Mouse (Mus musculus): Measurements from ENCODE around the gene Atp6v0c.

DNA sequence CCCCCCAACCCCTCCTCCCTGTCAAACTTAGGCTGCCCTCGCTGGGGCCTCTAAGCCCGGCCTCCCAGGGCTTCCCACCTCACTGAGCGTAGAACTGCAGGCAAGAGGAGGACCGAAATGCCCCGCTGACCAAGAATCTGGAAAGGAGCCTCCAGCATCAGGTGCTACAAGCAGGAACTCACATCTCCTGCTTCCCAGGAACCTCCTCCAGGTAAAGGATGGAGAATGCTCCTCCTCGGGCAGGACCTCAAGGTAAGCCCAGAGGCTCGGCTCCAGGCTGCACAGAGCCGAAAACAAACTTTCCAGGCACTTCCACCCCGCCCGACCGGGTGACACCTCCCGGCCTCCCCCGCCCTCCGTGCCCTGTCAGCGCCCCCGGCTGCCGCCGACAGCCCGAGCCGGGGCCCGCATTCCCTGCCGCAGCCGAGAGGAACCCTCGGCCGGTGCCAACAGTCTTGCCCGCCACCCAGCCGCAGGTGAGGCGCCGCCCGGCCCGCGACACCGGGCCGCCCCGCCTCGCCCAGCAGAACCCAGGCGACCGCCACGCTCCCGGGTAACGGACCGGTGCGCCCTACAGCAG is 28.6 kb downstream of the Atp6v0c start:
- no peak for TF ChIP-seq CTCF (IDR thresholded peaks at IDR 0.05; ENCODE audit: low read depth, low read length)
- no peak for TF ChIP-seq POLR2AphosphoS5 (IDR thresholded peaks at IDR 0.05; ENCODE audit: insufficient replicate concordance, low read depth, low read length)
- TF ChIP-seq GATA1 (IDR thresholded peaks at IDR 0.05; ENCODE audit: borderline replicate concordance, low read length): no peak
- TF ChIP-seq TAL1 (conservative IDR thresholded peaks at IDR 0.05; ENCODE audit: low read depth, low read length): no peak

Data from G1E (cell line).